In genomic region chr7:16049576-16049915, GRCm38 (mm10) we compare ENCODE assay signal across 9 mouse cellular contexts. TPM values are rescaled to one million over a fixed set of nuclear protein-coding genes. Genes with fewer than 3 reads are reported as not detected.
A peak's percentile ranks its signal among the peaks of the same experiment; 100 is the strongest.
DNase-seq lines count a peak whose midpoint lies in the region; ATAC-seq and TF ChIP-seq lines count a peak whose summit lies in the region.
"Had no signal": no experiment of that assay in that cellular context is flagged by ENCODE, and none has a peak within 500 bp of the region (broad histone marks: within the 10 kb centered on the region; RNA-seq: fewer than 3 reads in every experiment).

No protein-coding gene starts in this region.

- intact Hi-C loops in left cerebral cortex, postnatal 36 days (cut with DNase I), result loop anchor here (5.0 kb wide), 1 partner anchor 47 kb away; no protein-coding TSS in a partner anchor

- H3K4me1 ChIP-seq in embryonic facial prominence, embryonic 11.5 days (ENCODE audit: control insufficient read depth, insufficient read depth, low read length), result peaks cover 15% of the 10 kb centered on the region; the same call in 1 of the 2 replicates
- peaks cover 30% of the 10 kb centered on the region for H3K4me1 ChIP-seq in intestine, embryonic 14.5 days (replicated peaks; ENCODE audit: control insufficient read depth, insufficient read depth, low read length)
- peaks cover 33% of the 10 kb centered on the region for H3K4me1 ChIP-seq in neural tube, embryonic 12.5 days

- no peaks in the 10 kb centered on the region for H3K9me3 ChIP-seq in embryonic facial prominence, embryonic 11.5 days (replicated peaks; ENCODE audit: control insufficient read depth, low read length)
- no peaks in the 10 kb centered on the region for H3K9me3 ChIP-seq in intestine, embryonic 14.5 days (ENCODE audit: control insufficient read depth, low read length)
- H3K9me3 ChIP-seq in neural tube, embryonic 12.5 days, result no peaks in the 10 kb centered on the region

- peak overlapping the region; percentile 88 for H3K9ac ChIP-seq in embryonic facial prominence, embryonic 11.5 days (replicated peaks; ENCODE audit: low read length)
- H3K9ac ChIP-seq in intestine, embryonic 14.5 days (ENCODE audit: low read length), result peak overlapping the region; percentile 71; the same call in 1 of the 2 replicates
- H3K9ac ChIP-seq in neural tube, embryonic 12.5 days, result peak overlapping the region; percentile 74

- DNase-seq in layer of hippocampus, adult 2 months (ENCODE audit: low spot score in 2 of 2), result no peak
- DNase-seq in layer of hippocampus, postnatal 10 days (ENCODE audit: low spot score in 2 of 2), result no peak
- DNase-seq in embryonic facial prominence, embryonic 11.5 days (ENCODE audit: low spot score), result no peak
- no peak for DNase-seq in intestine, embryonic 14.5 days (ENCODE audit: low spot score)
- no peak for DNase-seq in kidney, adult 8-10 months
- DNase-seq in left cerebral cortex, postnatal 36 days (ENCODE audit: low spot score in 2 of 2), result no peak
- DNase-seq in urinary bladder, adult 2 months (ENCODE audit: low spot score), result no peak
- DNase-seq: kidney, adult 18-20 months had no signal

- peak overlapping the region; percentile 99 for H3K27ac ChIP-seq in layer of hippocampus, adult 2 months
- H3K27ac ChIP-seq in embryonic facial prominence, embryonic 11.5 days (replicated peaks; ENCODE audit: low read depth, low read length), result no peak overlapping the region
- no peak overlapping the region for H3K27ac ChIP-seq in intestine, embryonic 14.5 days (ENCODE audit: low read depth)
- no peak overlapping the region for H3K27ac ChIP-seq in neural tube, embryonic 12.5 days

- no peak for ATAC-seq in embryonic facial prominence, embryonic 11.5 days (replicated peaks; ENCODE audit: insufficient number of reproducible peaks, low FRiP score, low TSS enrichment, low read depth)
- ATAC-seq in intestine, embryonic 14.5 days (replicated peaks; ENCODE audit: low FRiP score, low TSS enrichment, low read depth), result no peak
- ATAC-seq in neural tube, embryonic 12.5 days (ENCODE audit: low FRiP score, low read depth), result no peak

- no peaks in the 10 kb centered on the region for H3K27me3 ChIP-seq in embryonic facial prominence, embryonic 11.5 days (ENCODE audit: control insufficient read depth, insufficient read depth, low read length)
- no peaks in the 10 kb centered on the region for H3K27me3 ChIP-seq in intestine, embryonic 14.5 days (replicated peaks; ENCODE audit: control insufficient read depth, insufficient read depth, low read length)
- no peaks in the 10 kb centered on the region for H3K27me3 ChIP-seq in neural tube, embryonic 12.5 days (replicated peaks)

- 76% methylated on average over 7 of the region's 7 CpGs for WGBS in embryonic facial prominence, embryonic 11.5 days
- 74% methylated on average over 7 of the region's 7 CpGs for WGBS in intestine, embryonic 14.5 days
- 79% methylated on average over 7 of the region's 7 CpGs for WGBS in neural tube, embryonic 12.5 days

- no peak for TF ChIP-seq CTCF in layer of hippocampus, adult 2 months (conservative IDR thresholded peaks at IDR 0.05)

- peak overlapping the region; percentile 63 for H3K4me3 ChIP-seq in layer of hippocampus, adult 2 months
- H3K4me3 ChIP-seq in embryonic facial prominence, embryonic 11.5 days (ENCODE audit: low read depth, low read length), result peak overlapping the region; percentile 90
- H3K4me3 ChIP-seq in intestine, embryonic 14.5 days (ENCODE audit: low read depth, low read length), result peak overlapping the region; percentile 95
- H3K4me3 ChIP-seq in neural tube, embryonic 12.5 days, result peak overlapping the region; percentile 91

- H3K36me3 ChIP-seq in embryonic facial prominence, embryonic 11.5 days (replicated peaks; ENCODE audit: control insufficient read depth, insufficient read depth, low read depth, low read length), result no peaks in the 10 kb centered on the region
- no peaks in the 10 kb centered on the region for H3K36me3 ChIP-seq in intestine, embryonic 14.5 days (ENCODE audit: control insufficient read depth, insufficient read depth, low read length)
- H3K36me3 ChIP-seq in neural tube, embryonic 12.5 days, result no peaks in the 10 kb centered on the region

- peak overlapping the region; percentile 86 for H3K4me2 ChIP-seq in embryonic facial prominence, embryonic 11.5 days (ENCODE audit: low read depth, low read length)
- H3K4me2 ChIP-seq in intestine, embryonic 14.5 days (ENCODE audit: low read length), result peak overlapping the region; percentile 89
- peak overlapping the region; percentile 79 for H3K4me2 ChIP-seq in neural tube, embryonic 12.5 days (replicated peaks)

RNA-seq across cellular contexts. Expression of gene Bicra, which starts 1.8 kb away (rescaled TPM):
- 10 to 100 TPM; 20.8 to 22.8 TPM for total RNA-seq in layer of hippocampus, adult 2 months (2021)
- 10 to 100 TPM; 19.3 to 21.1 TPM for total RNA-seq in layer of hippocampus, postnatal 10 days (2021)
- 4.2 and 5.9 TPM in 2 replicates for polyA plus RNA-seq in embryonic facial prominence, embryonic 11.5 days (2014; fragmentation: Nextera tagmentation; extraction: Ambion mirVana)
- polyA plus RNA-seq in intestine, embryonic 14.5 days (2014; fragmentation: Nextera tagmentation; extraction: Ambion mirVana), result 6.8 and 7.4 TPM in 2 replicates
- polyA plus RNA-seq in neural tube, embryonic 12.5 days (2016; fragmentation: Nextera tagmentation; extraction: Ambion mirVana), result 10.1 and 10.7 TPM in 2 replicates
- 10 to 100 TPM; 11.4 to 17.3 TPM for total RNA-seq in left cerebral cortex, postnatal 36 days (2021)
- 3.3 and 7.9 TPM in 2 replicates for polyA plus RNA-seq in urinary bladder, adult 2 months (2012; rRNA removed)

RNA-seq across cellular contexts. Expression of gene Zfp541, which starts 12.1 kb away (rescaled TPM):
- total RNA-seq in layer of hippocampus, adult 2 months (2021), result 1 to 10 TPM in 1 of 2 experiments, under 1 TPM in 1; 0.59 to 1.1 TPM
- under 1 TPM; 0.40 to 0.43 TPM for total RNA-seq in layer of hippocampus, postnatal 10 days (2021)
- polyA plus RNA-seq in embryonic facial prominence, embryonic 11.5 days (2014; fragmentation: Nextera tagmentation; extraction: Ambion mirVana), result not detected in 2 replicates
- 0.04 TPM in 2 replicates for polyA plus RNA-seq in intestine, embryonic 14.5 days (2014; fragmentation: Nextera tagmentation; extraction: Ambion mirVana)
- polyA plus RNA-seq in neural tube, embryonic 12.5 days (2016; fragmentation: Nextera tagmentation; extraction: Ambion mirVana), result 0.05 TPM in 1 of 2 replicates, not detected in the other
- under 1 TPM; 0.64 to 0.88 TPM for total RNA-seq in left cerebral cortex, postnatal 36 days (2021)
- polyA plus RNA-seq in urinary bladder, adult 2 months (2012; rRNA removed), result 0.06 and 0.07 TPM in 2 replicates

RNA-seq across cellular contexts. Expression of gene Napa, which starts 48.7 kb away (rescaled TPM):
- 100 to 1,000 TPM; 309 to 325 TPM for total RNA-seq in layer of hippocampus, adult 2 months (2021)
- total RNA-seq in layer of hippocampus, postnatal 10 days (2021), result 100 to 1,000 TPM; 191 to 195 TPM
- polyA plus RNA-seq in embryonic facial prominence, embryonic 11.5 days (2014; fragmentation: Nextera tagmentation; extraction: Ambion mirVana), result 147 and 168 TPM in 2 replicates
- polyA plus RNA-seq in intestine, embryonic 14.5 days (2014; fragmentation: Nextera tagmentation; extraction: Ambion mirVana), result 206 and 208 TPM in 2 replicates
- polyA plus RNA-seq in neural tube, embryonic 12.5 days (2016; fragmentation: Nextera tagmentation; extraction: Ambion mirVana), result 186 and 216 TPM in 2 replicates
- total RNA-seq in left cerebral cortex, postnatal 36 days (2021), result 100 to 1,000 TPM; 269 to 307 TPM
- polyA plus RNA-seq in urinary bladder, adult 2 months (2012; rRNA removed), result 172 and 208 TPM in 2 replicates
